Mouse (Mus musculus) midbrain, postnatal 0 days (tissue): ENCODE measurements at regions not wholly inside any gene's neighbourhood (a gene's known extent, or its start where the extent isn't known, plus 50 kb on each side); places are given as distances from the start of the nearest gene placed in this dataset.
A peak's percentile ranks its signal among the peaks of the same experiment; 100 is the strongest.

Source experiments
- ATAC-seq: fragments of 200-750 bp; cut with Nextera tagmentation; 2 replicates; pipeline ENCODE4 v1.8.0; 2017; ENCODE audit warnings: moderate number of reproducible peaks, mild to moderate bottlenecking, moderate TSS enrichment, moderate library complexity; ENCODE audit not compliant: low FRiP score
- DNase-seq: peaks from one replicate; pipeline ENCODE4 v3.0.0-alpha.2; 2015; ENCODE audit warnings: low spot score
- H3K27ac ChIP-seq: fragments of 300-500 bp; sonication (generic); 2 replicates; pipeline ENCODE4 v1.5.1; 2014; ENCODE audit warnings: low read depth, mild to moderate bottlenecking, low read length, mixed read lengths
- H3K27me3 ChIP-seq: fragments of 300-500 bp; sonication (generic); 2 replicates; pipeline ENCODE4 v1.6.1; 2014; ENCODE audit warnings: low read length, control low read depth, mixed read lengths; ENCODE audit not compliant: insufficient read depth
- H3K36me3 ChIP-seq: fragments of 300-500 bp; sonication (generic); 2 replicates; pipeline ENCODE4 v1.6.1; 2014; ENCODE audit warnings: low read length, control low read depth, mixed read lengths; ENCODE audit not compliant: insufficient read depth
- H3K4me1 ChIP-seq: fragments of 300-500 bp; sonication (generic); 2 replicates; pipeline ENCODE4 v1.6.1; 2014; ENCODE audit warnings: mild to moderate bottlenecking, control low read depth, antibody characterized with exemption, low read length, mixed read lengths; ENCODE audit not compliant: insufficient read depth
- H3K4me2 ChIP-seq: fragments of 300-500 bp; sonication (generic); 2 replicates; pipeline ENCODE4 v1.6.1; 2014; ENCODE audit warnings: low read depth, mild to moderate bottlenecking, low read length, mixed read lengths; ENCODE audit not compliant: poor library complexity, severe bottlenecking
- H3K4me3 ChIP-seq: fragments of 300-500 bp; sonication (generic); 2 replicates; pipeline ENCODE4 v1.5.1; 2014; ENCODE audit warnings: low read depth, mild to moderate bottlenecking, low read length, moderate library complexity
- H3K9ac ChIP-seq: fragments of 300-500 bp; sonication (generic); replicated peaks from 2 replicates; pipeline ENCODE4 v1.6.1; 2014; ENCODE audit warnings: mild to moderate bottlenecking, low read length, moderate library complexity, mixed read lengths; ENCODE audit not compliant: poor library complexity, severe bottlenecking
- H3K9me3 ChIP-seq: fragments of 300-500 bp; sonication (generic); 2 replicates; pipeline ENCODE4 v1.6.1; 2016; ENCODE audit warnings: low read length, control low read depth
- CTCF ChIP-seq: IDR thresholded peaks from 2 replicates; pipeline ENCODE4 v1.5.1; 2016; ENCODE audit warnings: antibody characterized with exemption, mild to moderate bottlenecking
- WGBS: fragments of 180-500 bp; shearing (Covaris S2); extraction: QIAGEN DNeasy Blood & Tissue Kit; methylation state at CpG from one replicate; pipeline ENCODE4 v1.1.7; 2014; 5-methylcytosine and 5-hydroxymethylcytosine counted together

DNA sequence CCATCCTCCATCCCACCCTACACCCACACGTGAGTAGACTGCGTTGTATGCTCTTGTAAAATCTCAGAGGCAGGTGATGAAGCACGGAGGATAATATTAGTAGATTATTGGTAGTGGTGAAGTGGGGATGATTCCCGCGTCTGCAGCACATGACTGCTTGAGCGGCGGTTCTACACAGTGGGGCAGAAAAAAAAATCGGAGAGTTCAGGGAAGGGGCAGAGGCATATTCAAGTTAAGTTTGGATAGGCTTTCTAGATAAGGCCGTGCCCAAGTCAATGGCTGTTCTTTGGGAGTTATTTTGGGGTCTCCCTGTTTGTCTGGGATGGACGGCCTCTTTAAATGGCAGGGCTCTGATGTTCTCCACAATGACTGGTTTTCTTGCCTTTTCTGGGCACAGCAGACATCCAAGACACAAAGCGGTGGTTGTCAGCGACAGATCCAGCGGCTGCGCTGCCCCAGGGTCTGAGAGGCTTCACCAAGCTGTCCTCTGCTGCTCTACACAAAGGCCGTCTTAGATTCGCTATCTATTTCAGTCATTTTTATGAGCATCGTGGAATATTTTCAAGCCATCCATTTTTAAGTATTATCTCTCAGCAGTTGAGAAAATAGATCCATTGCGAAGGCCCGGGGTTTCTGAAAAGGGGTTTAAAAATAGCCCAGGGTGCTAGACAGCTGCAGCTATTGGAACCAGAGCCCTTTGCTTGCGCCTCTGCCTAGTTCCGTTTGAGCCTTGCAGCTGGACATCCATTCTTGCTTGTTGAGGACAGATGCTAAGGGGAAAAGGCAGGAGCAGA lies 284.6 kb downstream of the Gm49356 start:
- Histone ChIP-seq H3K4me2 (no peak overlapping the region), H3K27ac (peak overlapping the region; percentile 55), H3K9me3 (no peaks in the 10 kb centered on the region), H3K4me3 (no peak overlapping the region), H3K9ac (no peak overlapping the region), H3K4me1 (peaks cover 3% of the 10 kb centered on the region; the same call in 1 of the 2 replicates), H3K36me3 (no peaks in the 10 kb centered on the region), H3K27me3 (no peaks in the 10 kb centered on the region)
- ATAC-seq = peak; percentile 49; the same call in 1 of the 2 replicates
- TF ChIP-seq CTCF = no peak
- 58% methylated on average over 21 of the region's 21 CpGs for WGBS
- DNase-seq = no peak

DNA sequence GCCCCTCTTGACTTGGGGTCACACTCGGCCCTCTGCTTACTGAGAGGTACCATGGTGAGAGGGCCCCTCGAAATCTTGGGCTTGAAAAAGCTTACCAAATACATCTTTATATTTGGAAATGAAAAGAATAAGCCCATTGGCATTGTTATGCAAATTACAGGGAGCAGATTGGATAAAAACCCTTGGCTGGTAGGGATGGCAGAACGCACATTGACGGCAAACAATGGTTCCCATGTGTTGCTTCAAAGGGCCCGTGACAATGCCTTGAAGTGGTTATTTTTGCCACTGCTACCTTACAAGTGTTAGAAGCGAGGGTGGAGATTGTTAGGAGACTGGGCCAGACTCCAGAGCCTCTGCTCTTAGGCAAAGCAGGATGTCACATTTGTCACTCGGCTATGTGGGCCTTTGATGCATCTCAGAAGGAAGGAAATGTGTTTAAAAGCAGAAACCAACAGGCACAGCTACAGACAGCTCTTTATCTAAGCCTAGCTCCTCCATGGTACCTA lies 285.2 kb downstream of the Gm49356 start:
- Histone ChIP-seq H3K4me1 (peaks cover 3% of the 10 kb centered on the region; the same call in 1 of the 2 replicates), H3K27ac (peak overlapping the region; percentile 55), H3K9ac (no peak overlapping the region), H3K4me2 (no peak overlapping the region), H3K36me3 (no peaks in the 10 kb centered on the region), H3K4me3 (no peak overlapping the region), H3K27me3 (no peaks in the 10 kb centered on the region), H3K9me3 (no peaks in the 10 kb centered on the region)
- DNase-seq (no peak), ATAC-seq (no peak)
- WGBS = 24% methylated on average over 7 of the region's 7 CpGs
- TF ChIP-seq CTCF = no peak

DNA sequence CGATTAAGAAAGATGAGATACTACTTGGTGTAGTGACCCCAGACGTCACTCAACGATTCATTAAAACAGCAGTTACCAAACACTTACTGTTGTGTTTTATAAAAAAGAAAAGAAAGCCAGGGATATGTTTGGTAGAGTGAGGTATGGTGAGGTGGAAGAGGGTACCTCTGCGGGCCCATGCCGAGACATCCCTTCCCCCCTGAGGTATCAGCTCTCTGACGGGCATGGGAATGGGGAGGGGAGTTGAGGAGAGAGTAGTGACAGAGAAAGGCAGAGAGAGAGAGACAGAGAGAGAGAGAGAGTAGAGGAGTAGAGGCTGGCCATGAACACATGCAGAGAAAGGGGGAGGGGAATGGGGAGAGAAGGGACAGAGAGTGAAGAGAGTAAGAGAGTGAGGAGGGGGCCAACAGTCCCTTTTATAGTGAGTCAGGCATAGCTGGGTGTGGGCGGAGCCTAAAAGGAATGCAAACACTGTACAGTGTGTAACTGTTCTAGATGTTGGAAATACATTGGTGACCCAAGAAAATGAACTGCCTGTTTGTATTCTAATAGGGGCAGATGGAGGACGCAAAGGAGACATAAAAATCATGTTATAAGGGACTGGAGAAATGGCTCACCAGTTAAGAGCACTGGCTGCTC lies 285.9 kb downstream of the Gm49356 start:
- Histone ChIP-seq H3K9ac (no peak overlapping the region), H3K4me2 (no peak overlapping the region), H3K27ac (no peak overlapping the region), H3K9me3 (no peaks in the 10 kb centered on the region), H3K4me3 (no peak overlapping the region), H3K27me3 (no peaks in the 10 kb centered on the region), H3K36me3 (no peaks in the 10 kb centered on the region), H3K4me1 (peaks cover 3% of the 10 kb centered on the region; the same call in 1 of the 2 replicates)
- no peak for TF ChIP-seq CTCF
- WGBS = 70% methylated on average over 8 of the region's 8 CpGs
- DNase-seq (no peak), ATAC-seq (no peak)

DNA sequence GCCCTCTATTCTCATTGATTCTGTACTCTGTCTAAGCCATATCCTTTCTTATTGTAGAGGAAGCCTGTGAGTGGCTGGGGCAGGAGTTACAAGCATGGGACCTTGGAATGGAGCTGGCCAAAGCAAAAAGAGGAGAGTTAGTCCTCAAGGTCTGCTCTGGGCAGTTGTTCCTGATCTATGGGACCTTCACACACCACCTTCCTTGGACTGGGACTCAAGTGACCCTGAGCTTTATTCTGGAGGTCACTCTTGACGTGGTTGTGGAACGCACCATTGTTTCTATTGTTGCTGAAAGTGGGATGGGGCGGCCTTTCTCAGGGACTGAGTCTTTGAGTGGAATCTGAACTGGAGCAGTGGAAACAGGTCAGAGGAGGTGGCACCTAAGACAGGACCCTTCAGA lies 291.0 kb downstream of the Gm49356 start:
- H3K36me3 ChIP-seq = no peaks in the 10 kb centered on the region
- H3K4me2 ChIP-seq = no peak overlapping the region
- no peaks in the 10 kb centered on the region for H3K27me3 ChIP-seq
- no peaks in the 10 kb centered on the region for H3K9me3 ChIP-seq
- no peak overlapping the region for H3K9ac ChIP-seq
- no peak for TF ChIP-seq CTCF
- no peak overlapping the region for H3K27ac ChIP-seq
- ATAC-seq (no peak), DNase-seq (no peak)
- WGBS = 77% methylated on average over 3 of the region's 3 CpGs
- H3K4me3 ChIP-seq = no peak overlapping the region
- no peaks in the 10 kb centered on the region for H3K4me1 ChIP-seq

DNA sequence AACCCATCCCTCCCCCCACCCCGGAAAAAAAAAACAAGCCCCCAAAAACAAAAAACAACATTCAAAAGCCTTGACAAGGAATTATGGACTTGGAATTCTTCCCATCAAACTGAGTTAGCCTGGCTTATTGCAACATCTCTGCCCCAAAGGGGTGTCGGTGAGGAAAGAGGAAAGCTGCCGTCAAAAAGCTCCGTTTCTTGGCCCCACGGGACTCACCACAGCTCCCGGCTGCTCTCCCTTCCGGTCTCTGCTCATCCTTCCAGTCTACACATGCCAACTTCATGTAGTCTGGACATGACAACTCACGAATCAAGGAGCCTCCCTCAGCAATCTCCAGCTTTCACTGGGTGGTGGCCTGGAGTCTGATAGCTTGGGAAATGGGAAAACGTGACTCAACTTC lies 295.4 kb downstream of the Gm49356 start:
- Histone ChIP-seq H3K27me3 (no peaks in the 10 kb centered on the region), H3K4me1 (no peaks in the 10 kb centered on the region), H3K9me3 (no peaks in the 10 kb centered on the region), H3K9ac (no peak overlapping the region), H3K36me3 (no peaks in the 10 kb centered on the region), H3K4me2 (no peak overlapping the region), H3K27ac (no peak overlapping the region), H3K4me3 (no peak overlapping the region)
- TF ChIP-seq CTCF = no peak
- DNase-seq (no peak), ATAC-seq (no peak)
- 81% methylated on average over 9 of the region's 9 CpGs for WGBS

DNA sequence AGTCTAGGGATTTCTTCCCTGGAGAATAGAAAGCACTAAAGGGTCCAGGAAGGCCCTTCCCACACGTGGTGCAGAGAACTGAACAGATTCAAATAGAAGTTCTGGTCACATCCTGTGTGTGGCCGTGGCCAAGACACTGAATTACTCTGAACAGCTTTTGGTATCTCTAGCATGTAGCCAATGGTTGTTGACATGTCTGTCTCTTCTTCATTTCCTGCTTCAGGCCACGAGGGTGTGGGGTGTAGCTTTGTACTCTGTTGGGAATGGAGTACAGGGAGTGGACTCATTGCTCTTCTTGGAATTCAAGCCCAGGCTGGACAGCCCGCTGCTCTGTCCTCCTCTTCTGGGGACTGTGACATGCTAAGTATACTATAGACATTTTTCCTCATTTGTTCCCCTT lies 298.5 kb downstream of the Gm49356 start:
- Histone ChIP-seq H3K27ac (no peak overlapping the region), H3K27me3 (no peaks in the 10 kb centered on the region), H3K36me3 (no peaks in the 10 kb centered on the region), H3K9me3 (no peaks in the 10 kb centered on the region), H3K4me2 (no peak overlapping the region), H3K4me3 (no peak overlapping the region), H3K9ac (no peak overlapping the region), H3K4me1 (no peaks in the 10 kb centered on the region)
- 77% methylated on average over 4 of the region's 4 CpGs for WGBS
- ATAC-seq = no peak
- TF ChIP-seq CTCF = no peak
- no peak for DNase-seq
